Mouse (Mus musculus) erythroblast, adult 5-6 weeks (primary cell): ENCODE measurements around the gene Olfr982. TPM values are rescaled to one million over a fixed set of nuclear protein-coding genes. Genes with fewer than 3 reads are reported as not detected.

Experiments used
- ATAC-seq: replicated peaks from 2 replicates; pipeline ENCODE4 v1.8.0; 2016; ENCODE audit warnings: moderate number of reproducible peaks, mild to moderate bottlenecking, moderate TSS enrichment, inconsistent platforms; ENCODE audit not compliant: poor library complexity, low FRiP score, severe bottlenecking
- total RNA-seq, 2 experiments: library from RNA; stranded (forward) in 1 of 2; stranded (reverse) in 1 of 2; fragments of 150-400 nt in 1 of 2; fragments of 200-764, 138-1000 nt in 1 of 2; gene quantifications; 2 replicates each; pipeline versions ENCODE4 v1.2.3 to v1.2.4; 2015 to 2017; ENCODE audit warnings: low replicate concordance in 2 of 2

Olfr982 gene
- total RNA-seq (2015; ENCODE audit: low replicate concordance), result not detected in 2 replicates
- not detected in 2 replicates for total RNA-seq (2017; ENCODE audit: low replicate concordance)

DNA sequence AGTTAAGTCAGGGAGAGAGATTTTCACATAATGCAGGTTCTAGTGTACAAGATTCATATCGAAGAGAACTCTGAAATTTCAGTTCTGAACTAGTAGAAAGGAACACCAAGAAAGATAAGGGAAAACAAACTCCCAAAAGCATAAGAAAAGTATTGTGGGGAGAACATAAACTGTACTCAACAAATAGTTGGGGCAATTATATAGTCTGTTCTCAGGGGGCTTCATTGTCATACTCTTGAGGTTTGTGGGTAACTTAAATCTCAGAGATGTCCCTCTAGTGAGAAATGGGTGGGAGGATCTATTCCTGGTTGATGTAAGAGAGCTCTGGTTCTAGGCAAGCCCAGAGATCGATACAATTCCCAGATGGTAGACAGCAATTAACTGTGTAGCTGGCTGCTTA lies at the start of gene Olfr982:
TSS of gene Olfr982 (plus strand) at position 301 of the 400 bp plus-strand sequence.
- ATAC-seq, result no peak

DNA sequence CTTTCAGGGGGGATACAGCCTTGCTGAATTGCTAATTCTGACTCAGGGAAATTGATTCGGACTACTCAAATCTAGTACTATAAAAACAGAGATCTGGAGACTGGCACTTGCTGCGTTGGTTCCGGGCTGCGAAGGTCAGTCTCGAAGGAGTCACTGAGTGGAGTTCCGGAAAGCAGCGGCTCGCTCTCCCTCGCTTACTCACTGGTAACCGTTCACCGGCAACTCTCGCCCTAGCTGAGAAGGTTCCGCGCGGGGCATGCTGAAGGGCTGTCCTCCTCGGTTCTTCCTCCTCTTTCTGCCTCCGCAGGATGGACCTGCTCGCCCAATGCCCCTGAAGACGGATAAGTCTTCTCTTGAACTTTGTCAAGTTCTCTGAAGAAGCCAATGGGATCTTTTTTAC lies 23.5 kb upstream of the Olfr982 start:
- no peak for ATAC-seq

DNA sequence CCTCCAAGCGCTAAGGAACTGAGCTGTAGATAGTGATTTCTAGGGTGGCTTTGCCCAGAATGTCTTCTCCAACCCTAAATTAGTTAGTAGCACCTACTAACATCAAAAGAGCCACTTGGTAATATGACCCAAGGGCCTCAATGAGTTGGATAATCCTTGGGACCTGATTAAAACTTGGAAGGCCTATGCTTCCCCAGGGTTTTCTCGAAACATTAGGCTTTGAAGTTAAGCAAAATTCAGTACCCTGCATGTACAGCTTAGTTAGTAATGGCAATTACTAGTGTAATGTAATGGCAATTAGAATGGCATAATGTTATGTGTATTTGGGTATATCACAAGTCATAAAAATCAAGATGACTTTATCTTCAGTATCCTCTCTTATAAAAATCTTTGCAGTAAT lies 19.9 kb downstream of the Olfr982 start, which contains the start of gene Olfr983:
TSS of gene Olfr983 (minus strand) at position 101 of the 400 bp plus-strand sequence.
- ATAC-seq, result no peak

DNA sequence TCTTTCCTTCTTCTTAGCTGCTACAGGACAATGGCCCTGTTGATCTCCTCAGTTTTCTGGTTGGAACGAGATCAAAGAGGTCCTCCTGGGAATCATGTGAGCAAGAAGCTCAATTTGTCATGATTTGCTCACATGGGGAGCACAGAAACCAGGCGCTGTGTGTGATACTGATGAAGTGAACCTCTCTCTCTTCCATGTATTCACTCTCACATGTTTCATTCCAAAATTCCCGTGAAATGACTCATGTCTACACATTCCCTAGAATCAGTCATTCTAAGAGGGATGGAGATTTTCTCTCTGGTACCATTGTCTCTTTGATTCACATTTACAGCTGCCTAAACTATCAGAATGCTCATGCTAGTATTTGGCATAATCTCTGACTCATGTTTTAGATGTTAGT lies 21.1 kb downstream of the Olfr982 start:
- ATAC-seq, result no peak

DNA sequence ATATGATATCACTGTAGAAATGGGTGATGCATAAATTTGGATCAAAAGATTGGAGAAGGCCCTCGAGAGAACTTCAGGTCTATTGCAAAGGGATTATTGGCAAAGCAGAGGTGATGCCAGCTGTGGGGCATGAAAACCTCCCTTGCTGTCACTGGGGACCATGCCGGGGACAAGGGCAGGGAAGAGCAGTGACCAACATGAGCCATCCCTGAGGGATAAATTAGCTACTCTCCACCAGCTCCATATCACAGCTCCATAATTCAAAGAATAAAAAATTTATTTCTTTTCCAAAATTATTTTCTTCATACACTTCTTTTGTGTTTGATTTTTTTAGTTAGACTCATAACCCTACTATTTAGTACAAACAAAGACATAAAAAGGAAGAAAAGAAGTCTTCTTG lies 40.5 kb downstream of the Olfr982 start, which contains the start of gene Olfr984:
TSS of gene Olfr984 (minus strand) at position 101 of the 400 bp plus-strand sequence.
- no peak for ATAC-seq

DNA sequence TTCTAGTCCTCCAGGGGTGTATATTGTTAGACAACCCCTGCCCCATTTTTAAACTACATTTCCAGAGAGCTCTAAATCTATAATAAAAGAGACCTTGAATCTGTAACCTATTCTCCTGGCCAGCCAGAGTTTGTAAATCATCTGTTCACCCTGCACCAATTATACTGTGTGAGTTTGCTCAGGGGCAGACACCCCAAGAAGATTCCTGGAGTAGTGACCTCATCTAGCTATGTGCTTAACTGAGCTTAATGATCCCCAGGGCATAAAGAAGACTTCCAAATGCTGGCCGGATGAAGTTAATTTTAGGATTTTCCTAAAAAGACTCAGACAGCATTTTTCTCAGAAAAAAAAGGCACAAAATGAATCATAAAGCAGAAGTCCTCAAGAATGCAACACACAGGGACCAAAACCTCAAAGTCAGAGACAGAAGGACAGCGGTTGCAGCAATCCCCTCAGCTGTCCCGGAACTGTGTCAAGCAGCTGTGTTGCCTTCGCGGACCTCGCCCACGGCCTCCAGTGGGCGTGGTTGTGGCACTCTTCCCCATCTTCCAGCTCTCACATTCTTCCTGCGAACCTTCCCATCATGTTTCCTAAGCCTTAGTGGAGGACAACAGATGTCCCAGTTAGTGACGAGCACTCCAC lies 43.1 kb downstream of the Olfr982 start:
- ATAC-seq, result no peak

DNA sequence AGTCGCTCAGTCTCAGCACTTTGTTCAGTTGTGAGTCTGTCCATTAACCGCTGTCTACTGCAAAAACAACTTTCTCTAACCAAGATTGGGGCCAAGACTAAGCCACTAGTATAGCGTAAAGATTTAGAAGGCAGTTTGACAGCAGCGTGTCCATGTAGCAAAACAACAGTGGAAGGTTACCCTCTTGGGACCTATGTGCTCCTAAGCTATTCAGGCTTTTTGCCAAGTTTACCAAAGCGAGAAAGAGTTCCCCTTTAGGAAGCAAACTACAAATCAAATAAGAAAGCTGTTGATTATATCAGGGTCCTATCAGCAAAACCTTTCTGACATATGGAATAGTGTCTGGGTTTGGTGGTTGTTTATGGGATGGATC lies 43.6 kb downstream of the Olfr982 start:
- ATAC-seq, result no peak

Other genes starting within 250 kb of the Olfr982 start
- gene Olfr971, start 237.0 kb upstream of the Olfr982 start, total RNA-seq (2015; ENCODE audit: low replicate concordance), result not detected in 2 replicates
- gene Olfr971, start 237.0 kb upstream of the Olfr982 start, total RNA-seq (2017; ENCODE audit: low replicate concordance), result 1.1 TPM in 1 of 2 replicates, not detected in the other
- not detected in 2 replicates for gene Olfr972, start 207.4 kb upstream of the Olfr982 start, total RNA-seq (2015; ENCODE audit: low replicate concordance)
- gene Olfr972, start 207.4 kb upstream of the Olfr982 start, total RNA-seq (2017; ENCODE audit: low replicate concordance), result not detected in 2 replicates
- not detected in 2 replicates for gene Olfr229, start 166.5 kb upstream of the Olfr982 start, total RNA-seq (2015; ENCODE audit: low replicate concordance)
- not detected in 2 replicates for gene Olfr229, start 166.5 kb upstream of the Olfr982 start, total RNA-seq (2017; ENCODE audit: low replicate concordance)
- gene Olfr974, start 136.3 kb upstream of the Olfr982 start, total RNA-seq (2015; ENCODE audit: low replicate concordance), result not detected in 2 replicates
- gene Olfr974, start 136.3 kb upstream of the Olfr982 start, total RNA-seq (2017; ENCODE audit: low replicate concordance), result not detected in 2 replicates
- not detected in 2 replicates for gene Olfr975, start 121.8 kb upstream of the Olfr982 start, total RNA-seq (2015; ENCODE audit: low replicate concordance)
- 0.09 TPM in 1 of 2 replicates, not detected in the other for gene Olfr975, start 121.8 kb upstream of the Olfr982 start, total RNA-seq (2017; ENCODE audit: low replicate concordance)
- gene Olfr976, start 112.7 kb upstream of the Olfr982 start, total RNA-seq (2015; ENCODE audit: low replicate concordance), result not detected in 2 replicates
- not detected in 2 replicates for gene Olfr976, start 112.7 kb upstream of the Olfr982 start, total RNA-seq (2017; ENCODE audit: low replicate concordance)
- not detected in 2 replicates for gene Olfr978, start 81.7 kb upstream of the Olfr982 start, total RNA-seq (2015; ENCODE audit: low replicate concordance)
- gene Olfr978, start 81.7 kb upstream of the Olfr982 start, total RNA-seq (2017; ENCODE audit: low replicate concordance), result not detected in 2 replicates
- gene Olfr979, start 70.4 kb upstream of the Olfr982 start, total RNA-seq (2015; ENCODE audit: low replicate concordance), result not detected in 2 replicates
- 0.17 TPM in 1 of 2 replicates, not detected in the other for gene Olfr979, start 70.4 kb upstream of the Olfr982 start, total RNA-seq (2017; ENCODE audit: low replicate concordance)
- gene Olfr980, start 64.2 kb upstream of the Olfr982 start, total RNA-seq (2015; ENCODE audit: low replicate concordance), result not detected in 2 replicates
- gene Olfr980, start 64.2 kb upstream of the Olfr982 start, total RNA-seq (2017; ENCODE audit: low replicate concordance), result not detected in 2 replicates
- gene Olfr981, start 52.4 kb upstream of the Olfr982 start, total RNA-seq (2015; ENCODE audit: low replicate concordance), result not detected in 2 replicates
- gene Olfr981, start 52.4 kb upstream of the Olfr982 start, total RNA-seq (2017; ENCODE audit: low replicate concordance), result 0.26 TPM in 1 of 2 replicates, not detected in the other
- gene Olfr983, start 19.8 kb downstream of the Olfr982 start, total RNA-seq (2015; ENCODE audit: low replicate concordance), result not detected in 2 replicates
- not detected in 2 replicates for gene Olfr983, start 19.8 kb downstream of the Olfr982 start, total RNA-seq (2017; ENCODE audit: low replicate concordance)
- gene Olfr984, start 40.4 kb downstream of the Olfr982 start, total RNA-seq (2015; ENCODE audit: low replicate concordance), result not detected in 2 replicates
- not detected in 2 replicates for gene Olfr984, start 40.4 kb downstream of the Olfr982 start, total RNA-seq (2017; ENCODE audit: low replicate concordance)
- not detected in 2 replicates for gene Olfr985, start 56.4 kb downstream of the Olfr982 start, total RNA-seq (2015; ENCODE audit: low replicate concordance)
- not detected in 2 replicates for gene Olfr985, start 56.4 kb downstream of the Olfr982 start, total RNA-seq (2017; ENCODE audit: low replicate concordance)
- gene Tmem225, start 74.3 kb downstream of the Olfr982 start, total RNA-seq (2015; ENCODE audit: low replicate concordance), result 0.58 TPM in 1 of 2 replicates, not detected in the other
- gene Tmem225, start 74.3 kb downstream of the Olfr982 start, total RNA-seq (2017; ENCODE audit: low replicate concordance), result not detected in 2 replicates
- gene Olfr986, start 107.1 kb downstream of the Olfr982 start, total RNA-seq (2015; ENCODE audit: low replicate concordance), result 0.19 TPM in 1 of 2 replicates, not detected in the other
- not detected in 2 replicates for gene Olfr986, start 107.1 kb downstream of the Olfr982 start, total RNA-seq (2017; ENCODE audit: low replicate concordance)
- gene Zfp202, start 118.5 kb downstream of the Olfr982 start, total RNA-seq (2015; ENCODE audit: low replicate concordance), result not detected in 2 replicates
- 0.42 TPM in 1 of 2 replicates, not detected in the other for gene Zfp202, start 118.5 kb downstream of the Olfr982 start, total RNA-seq (2017; ENCODE audit: low replicate concordance)
- not detected in 2 replicates for gene Scn3b, start 195.4 kb downstream of the Olfr982 start, total RNA-seq (2015; ENCODE audit: low replicate concordance)
- gene Scn3b, start 195.4 kb downstream of the Olfr982 start, total RNA-seq (2017; ENCODE audit: low replicate concordance), result not detected in 2 replicates